Mouse (Mus musculus) embryo, embryonic 9.5 days (tissue): ENCODE results near the gene Ipo13.
A peak's percentile ranks its signal among the peaks of the same experiment; 100 is the strongest.

ENCODE experiments used
- DNase-seq: peaks from one replicate; pipeline ENCODE4 v3.0.0-alpha.2; 2017; ENCODE audit errors: extremely low spot score

The Ipo13 gene

DNA sequence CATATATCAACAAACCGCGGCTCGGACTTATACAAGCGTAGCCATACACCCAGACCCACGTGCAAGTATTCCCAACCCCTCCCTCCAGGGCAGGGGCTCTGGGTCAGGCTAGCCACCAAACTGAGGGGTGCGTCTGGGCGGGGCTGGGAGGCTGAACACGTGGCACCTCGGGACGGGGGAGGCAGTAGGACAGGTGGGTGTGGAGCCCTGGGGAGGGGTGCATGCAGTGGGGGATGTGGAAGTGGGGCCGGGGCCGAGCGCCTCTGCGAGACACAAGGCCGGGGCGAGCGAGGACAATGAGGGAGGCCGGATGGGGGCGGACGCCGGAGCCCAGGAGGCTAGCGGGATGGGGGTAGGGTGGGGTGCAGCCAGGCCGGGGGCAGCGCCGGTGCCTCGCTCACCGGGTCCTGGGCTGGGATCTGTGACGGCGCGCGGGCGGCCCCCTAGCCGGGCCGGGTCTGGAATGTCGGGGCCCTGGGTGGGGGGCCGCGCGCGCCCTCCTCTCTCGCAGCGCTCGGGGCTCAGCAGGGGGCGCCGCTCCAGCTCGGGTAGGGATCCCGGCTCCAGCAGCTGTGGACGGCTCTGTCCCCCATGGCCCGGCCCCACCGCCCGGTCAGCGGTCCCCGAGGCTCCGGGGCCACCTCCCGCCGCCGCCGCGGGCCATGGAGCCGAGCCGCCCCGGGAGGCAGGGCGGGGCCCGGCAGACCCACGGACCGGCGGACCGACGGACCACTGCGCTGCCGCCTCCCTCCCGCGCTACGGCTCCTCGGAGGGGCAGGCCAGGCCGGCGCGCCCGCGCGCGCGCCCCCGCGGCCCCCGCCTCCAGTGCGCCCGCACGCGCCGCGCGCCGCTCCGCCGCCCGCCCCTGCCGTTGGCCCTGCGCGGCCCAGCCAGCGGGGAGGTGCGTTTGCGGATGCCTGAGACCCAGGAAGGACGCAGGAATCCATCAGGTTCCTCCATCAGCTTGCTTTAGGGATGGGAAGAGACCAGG, 31.8 kb downstream of the Ipo13 start, which contains the start of gene B4galt2:
Gene B4galt2 (minus strand): TSS at position 787 of the 991 bp plus-strand sequence.
- peak; percentile 76 for DNase-seq

DNA sequence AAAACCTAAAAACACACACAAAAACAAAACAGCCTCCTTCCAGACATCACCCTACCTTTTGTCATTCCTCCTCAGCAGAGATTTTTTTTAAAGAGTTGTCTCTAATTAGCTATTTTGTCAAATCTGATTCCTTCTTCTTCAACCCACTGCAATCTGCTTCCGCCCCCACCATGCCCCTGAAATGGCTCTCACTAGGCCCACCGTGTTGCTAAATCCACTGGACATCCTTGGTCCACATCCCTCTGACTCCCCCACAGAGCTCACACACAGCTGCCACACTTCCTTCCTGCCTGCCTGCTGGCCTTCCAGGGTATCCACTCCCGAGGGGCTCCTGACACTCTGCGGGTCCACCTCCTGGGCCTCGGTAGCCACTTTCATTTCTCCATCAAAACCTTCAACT, 36.1 kb downstream of the Ipo13 start:
- no peak for DNase-seq

DNA sequence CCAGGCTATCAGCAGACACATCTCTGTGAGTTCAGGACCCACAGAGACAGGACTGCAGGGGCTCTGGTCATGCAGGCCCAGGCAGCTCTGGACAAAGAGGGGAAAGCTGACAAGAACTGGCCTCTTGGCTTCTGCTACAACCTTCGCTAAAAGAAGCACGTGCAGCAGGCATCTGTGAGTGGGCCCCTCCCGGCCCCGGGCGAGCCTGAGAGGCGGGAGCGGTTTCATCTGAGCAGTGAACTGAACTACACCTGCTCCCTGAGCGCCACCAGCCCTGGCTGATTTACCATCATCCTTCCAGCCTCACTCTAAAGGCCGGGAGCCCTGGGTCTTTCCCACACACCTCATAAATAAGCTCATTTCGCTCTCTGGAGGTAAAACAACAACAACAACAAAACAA, 36.5 kb downstream of the Ipo13 start:
- no peak for DNase-seq

DNA sequence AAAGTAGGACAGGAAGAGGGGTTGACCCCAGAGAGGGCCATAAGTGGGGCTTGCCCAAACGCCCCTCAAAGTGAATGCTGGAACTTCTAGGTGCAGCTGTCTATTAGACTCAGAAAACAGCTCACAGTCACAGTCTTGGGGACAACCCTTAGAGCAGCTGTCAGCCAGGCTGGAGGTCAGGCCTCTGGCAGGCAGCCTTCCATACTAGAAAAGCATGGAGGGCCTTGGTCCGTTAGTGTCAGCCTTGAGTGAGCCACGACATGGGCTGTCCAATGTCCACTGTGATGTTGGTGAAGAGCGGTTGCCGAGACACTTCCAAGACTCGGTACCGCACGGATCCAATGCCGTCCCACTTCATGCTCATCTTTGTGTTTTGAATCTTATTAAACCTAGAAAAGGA, 41.2 kb downstream of the Ipo13 start:
- DNase-seq: no peak

DNA sequence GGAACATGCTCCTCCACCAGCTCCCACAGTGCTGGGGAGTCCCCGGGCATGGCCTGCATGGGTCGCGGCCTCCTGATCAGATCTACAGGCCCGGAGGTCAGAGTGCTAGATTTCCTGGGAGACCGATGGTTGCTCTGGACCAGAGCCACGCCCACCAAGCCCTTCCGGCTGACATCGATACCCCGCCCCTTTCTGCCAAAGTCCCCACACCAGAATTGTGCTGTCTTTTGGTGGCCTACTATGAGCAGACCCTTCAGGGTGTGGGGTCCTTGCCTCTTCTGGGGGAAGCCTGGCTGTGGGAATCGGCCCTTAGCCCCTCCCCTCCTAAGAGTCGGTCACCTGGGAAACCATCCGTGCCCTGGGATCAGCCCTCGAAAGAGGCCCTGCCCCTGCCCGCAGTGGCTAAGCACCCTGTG, 42.3 kb downstream of the Ipo13 start, which contains the start of gene Ccdc24:
Gene Ccdc24 (minus strand): TSS at position 87 of the 416 bp plus-strand sequence.
- peak; percentile 54 for DNase-seq

DNA sequence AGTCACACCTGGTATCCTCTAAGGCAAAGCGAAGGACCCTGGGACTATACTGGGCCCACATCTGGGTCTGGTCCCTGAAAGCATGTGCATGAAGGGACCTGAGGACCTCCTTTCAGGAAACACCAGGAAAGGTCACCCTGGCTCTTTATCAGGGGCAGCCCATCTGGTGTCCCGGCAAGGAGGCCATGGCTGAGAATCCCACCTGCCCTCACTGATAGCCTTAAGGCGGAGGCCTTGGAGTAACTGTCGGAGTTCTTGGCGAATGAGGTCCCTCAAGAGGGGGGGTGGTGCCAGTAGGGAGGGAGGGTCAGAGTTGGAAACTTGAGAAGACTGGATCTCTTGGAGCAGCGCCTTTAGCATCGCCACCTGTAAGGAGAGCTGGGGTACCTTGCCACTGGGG, 43.0 kb downstream of the Ipo13 start:
- peak; percentile 11 for DNase-seq

DNA sequence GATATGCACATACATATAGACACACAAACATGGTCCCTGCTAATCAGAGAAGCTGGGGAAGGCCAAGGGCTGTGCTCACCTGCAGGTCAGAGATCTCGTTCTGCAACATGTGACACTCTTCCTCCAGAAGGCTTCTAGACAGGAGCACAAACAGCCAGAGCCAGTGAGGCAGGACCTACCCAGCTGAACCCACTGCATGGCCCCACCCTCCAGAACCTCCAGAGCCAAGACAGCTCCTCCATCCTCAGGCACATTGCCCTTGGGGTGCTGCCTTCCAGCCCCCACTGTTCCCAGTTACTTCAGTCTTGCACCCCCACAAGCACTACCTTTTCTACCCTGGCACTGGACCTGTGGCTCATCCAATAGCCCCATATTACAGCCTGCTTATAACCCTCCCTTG, 44.4 kb downstream of the Ipo13 start:
- no peak for DNase-seq

DNA sequence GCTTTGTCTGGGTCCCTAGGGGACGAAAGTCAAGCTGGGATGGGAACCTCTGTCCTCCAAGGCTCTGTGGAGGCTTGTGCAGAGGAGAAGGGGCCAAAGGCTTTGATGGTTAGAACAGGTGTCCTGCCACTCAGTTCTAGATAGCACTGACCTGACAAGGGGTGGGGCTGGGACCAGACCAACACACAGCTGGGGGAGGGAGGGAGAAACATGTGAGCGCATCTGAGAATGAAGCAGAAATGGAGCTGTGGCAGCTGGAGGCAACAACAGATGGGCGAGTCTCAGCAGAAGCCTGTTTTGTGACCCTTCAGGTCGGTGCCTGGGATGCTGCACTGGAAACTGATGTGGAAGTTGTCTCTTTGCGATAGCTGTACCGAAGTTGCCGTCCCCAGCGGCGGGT, 45.5 kb downstream of the Ipo13 start:
- DNase-seq: no peak

DNA sequence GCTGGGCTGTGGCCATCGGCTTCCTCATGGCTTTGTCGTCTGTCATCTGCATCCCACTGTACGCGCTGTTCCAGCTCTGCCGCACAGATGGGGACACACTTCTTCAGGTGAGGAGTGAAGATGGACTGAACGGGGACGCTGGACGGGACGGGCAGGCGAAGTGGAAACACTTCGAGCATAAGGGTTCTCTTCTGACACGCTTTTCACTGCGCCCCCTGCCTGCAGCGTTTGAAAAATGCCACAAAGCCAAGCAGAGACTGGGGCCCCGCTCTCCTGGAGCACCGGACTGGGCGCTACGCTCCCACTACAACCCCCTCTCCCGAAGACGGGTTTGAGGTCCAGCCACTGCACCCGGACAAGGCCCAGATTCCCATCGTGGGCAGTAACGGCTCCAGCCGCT, 47.0 kb downstream of the Ipo13 start:
- DNase-seq: peak; percentile 72

DNA sequence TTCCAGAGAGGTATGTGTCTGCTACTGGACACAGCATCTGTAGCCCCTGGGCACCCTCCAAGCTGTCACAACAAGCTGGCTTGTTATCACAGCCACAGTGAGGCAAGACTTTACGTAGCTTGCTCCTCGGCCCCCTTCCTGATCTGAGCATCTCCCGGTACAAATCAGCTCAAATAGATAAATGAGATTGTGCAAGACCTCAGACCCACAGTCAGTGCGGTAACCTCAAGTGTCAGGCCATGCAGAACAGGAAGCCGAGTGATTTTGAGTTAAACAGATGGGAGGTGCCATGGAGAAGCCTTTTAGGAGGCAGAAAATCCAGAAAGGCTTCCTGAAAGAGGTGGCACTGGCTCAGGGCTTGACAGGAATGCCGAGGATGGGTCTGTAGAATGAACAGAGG, 47.8 kb downstream of the Ipo13 start:
- no peak for DNase-seq

DNA sequence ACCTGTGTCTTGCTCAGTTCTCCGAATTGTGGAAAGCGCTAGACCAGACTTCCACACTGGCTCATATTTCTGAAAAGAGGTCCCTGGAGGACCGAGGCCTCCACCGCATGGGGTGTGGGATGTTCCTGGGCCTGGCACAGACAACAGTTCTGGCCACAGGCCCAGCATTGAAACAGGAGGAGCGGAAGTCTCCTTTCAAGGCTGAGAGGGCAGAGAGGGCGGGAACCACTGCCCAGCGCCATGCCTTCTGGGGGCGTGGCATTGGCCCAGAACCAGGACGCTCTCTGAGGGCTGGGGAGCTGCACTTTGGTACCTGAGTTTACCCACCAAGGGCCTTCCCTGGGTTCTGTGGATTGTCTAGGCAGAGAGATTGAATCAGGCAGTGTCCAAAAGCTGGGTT, 48.7 kb downstream of the Ipo13 start:
- no peak for DNase-seq

DNA sequence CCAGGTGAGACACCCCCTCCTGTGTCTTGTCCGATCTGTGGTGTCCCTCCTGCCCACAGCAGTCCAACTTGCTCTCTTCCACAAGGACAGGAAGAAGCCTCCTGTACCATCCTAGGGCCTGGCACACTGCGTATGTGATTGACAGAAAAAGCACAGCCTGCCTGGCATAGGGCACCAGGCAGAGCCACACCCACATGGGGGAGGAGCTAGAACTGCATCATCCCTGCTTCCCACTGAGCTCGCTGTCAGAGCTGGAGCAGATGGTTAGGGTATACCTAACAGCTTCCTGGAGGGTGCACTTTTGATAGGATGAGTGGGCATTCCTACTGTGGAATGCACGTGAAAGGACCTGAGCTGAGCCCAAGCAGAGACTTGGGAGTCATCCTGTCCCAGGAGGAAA, 52.0 kb downstream of the Ipo13 start:
- no peak for DNase-seq

DNA sequence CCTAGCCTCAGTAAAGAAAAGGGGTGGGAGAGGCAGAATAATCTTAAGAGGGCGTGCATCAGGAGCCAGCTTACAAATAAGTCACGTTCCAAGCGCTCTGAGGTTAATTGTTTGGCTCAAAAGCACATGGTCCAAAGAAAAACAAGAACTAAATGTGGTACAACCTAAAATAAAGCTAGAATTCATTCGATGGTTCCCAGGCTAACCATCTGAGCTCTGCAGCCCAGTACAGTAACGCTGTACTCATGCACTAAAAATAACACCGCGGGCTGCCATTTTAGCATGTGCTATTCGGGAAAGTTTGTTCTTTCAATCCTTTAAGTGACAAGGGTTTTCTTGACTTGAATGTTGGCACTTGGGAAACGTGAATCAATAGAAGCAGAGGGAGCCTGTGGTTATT, 54.2 kb downstream of the Ipo13 start:
- DNase-seq: no peak

DNA sequence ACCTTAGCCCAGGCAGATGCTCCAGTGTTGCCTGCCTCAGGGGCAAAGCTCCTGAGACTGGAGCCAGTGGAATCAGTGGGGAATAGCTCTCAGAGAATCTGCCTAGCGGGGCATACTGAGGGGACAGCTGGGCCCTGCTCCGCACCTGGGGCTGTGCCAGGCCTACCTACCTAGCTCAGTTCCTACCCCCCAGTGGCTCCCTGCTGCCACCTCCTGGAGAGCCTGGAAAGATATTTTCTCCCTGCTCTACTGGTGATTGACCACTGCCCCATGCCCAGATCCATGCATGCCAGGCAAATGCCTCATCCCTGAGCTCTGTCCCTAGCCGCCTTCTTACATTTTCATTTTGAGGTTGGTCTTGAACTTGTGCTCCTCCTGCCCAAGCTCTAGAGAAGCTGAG, 56.0 kb downstream of the Ipo13 start:
- DNase-seq: no peak

DNA sequence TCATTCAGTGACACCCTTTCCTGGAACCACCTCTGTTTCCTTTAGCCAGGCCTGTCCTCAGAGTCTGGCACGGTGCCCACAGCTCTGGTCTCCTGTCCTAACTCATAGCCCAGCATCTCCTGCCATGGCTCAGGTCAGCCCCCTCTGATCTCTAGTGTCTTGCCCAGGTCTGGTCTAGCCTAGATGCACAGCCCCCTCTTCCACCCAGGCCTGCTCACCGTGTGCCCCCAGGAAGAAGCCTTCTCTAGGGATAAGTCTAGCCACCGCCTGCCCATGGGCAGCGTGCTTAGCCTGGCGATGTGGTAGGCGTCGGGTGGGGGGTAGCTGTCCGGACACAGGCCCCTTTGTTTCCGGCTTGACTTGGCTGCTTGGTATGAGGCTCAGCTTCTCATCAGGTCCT, 59.7 kb downstream of the Ipo13 start:
- DNase-seq: no peak

DNA sequence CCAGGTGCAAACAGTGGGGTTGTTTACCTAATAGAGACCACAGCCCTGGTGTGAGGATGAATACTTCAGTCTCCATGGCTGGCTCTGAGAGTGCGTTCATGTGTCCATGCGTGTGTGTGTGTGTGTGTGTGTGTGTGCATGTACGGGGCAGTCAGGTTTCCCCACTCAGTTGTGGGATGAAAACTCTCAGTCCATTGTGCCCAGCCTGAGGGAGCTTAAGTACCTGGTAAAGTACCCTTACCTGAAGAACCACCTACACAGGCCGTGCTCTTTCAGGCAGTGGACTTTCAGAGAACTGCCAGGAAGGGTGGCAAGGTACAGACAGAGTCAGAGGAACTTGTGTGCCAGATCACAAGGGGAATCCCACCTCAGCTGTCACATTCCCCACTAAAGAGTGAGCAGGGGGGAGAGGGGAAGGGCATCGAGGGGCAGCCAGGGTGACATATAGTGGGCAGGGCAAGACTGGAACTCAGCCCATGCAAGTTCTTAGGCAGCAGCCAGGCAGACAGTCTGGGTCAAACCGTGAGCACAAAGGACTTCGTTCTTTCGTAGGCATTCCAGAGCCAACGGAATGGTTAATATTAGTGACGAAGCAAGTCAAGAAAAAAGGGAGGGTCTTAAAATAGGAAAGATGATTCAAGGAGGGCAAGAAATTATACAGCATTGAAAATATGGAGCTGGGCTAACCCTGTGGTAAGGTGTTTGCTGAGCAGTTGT, 62.5 kb downstream of the Ipo13 start:
- no peak for DNase-seq

DNA sequence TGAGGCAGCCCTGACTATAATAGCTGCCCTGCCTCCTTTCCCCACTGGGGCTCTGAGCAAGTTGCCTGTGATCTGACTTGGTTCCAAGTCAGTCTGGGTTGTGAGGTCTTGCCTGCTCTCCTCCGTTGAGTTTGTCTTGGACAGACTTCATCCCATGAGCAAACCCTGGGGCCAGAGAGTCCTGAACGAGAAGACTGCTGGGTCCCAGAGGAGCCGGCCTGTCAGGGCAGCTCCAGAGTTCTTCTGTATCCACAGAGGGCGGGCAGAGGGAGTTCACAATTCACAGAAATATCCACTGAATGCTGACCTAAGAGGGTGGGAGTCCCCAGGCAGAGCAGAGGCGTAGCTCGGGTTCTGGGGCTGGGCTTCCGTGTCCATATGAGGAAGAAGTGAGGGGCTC, 63.9 kb downstream of the Ipo13 start:
- no peak for DNase-seq

DNA sequence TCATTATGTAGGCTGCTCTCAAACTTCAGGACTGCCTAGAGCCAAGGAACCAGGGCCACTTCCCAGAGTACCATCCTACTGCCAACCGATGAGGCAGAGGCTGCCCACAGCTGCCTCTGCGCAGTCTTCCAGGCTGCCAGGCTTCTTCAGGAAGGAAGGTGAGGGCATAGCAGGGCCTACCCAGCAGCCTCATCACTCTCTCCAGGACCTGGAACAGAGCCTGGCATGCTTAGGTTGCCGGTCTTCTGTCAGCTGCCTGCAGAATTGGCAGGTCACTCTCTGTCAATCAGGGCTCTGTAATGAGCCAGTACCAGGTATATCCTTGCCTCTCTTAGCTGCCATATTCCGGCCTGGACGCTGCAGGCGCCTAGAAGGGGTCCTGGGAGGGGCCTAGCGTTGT, 64.6 kb downstream of the Ipo13 start:
- DNase-seq: no peak

DNA sequence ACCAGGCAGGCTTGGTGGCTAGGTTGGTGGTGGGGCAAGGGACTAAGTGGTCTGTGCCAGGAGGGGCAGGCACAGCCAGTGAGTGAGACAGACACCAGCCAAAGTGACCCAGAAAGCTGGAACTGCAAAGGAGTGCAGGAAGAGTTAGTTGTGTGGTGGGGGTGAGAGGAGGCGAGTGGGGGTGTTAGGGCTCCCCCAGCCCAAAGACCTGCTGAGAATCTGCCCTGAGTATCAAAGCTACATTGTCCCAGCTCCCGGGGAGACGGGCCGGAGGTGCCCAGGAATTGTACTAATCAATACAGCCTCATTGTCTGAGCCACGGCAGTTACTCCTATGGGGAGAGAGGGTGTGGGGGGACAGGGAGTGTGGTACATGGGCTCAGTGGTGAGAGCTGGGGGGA, 65.3 kb downstream of the Ipo13 start:
- DNase-seq: no peak

DNA sequence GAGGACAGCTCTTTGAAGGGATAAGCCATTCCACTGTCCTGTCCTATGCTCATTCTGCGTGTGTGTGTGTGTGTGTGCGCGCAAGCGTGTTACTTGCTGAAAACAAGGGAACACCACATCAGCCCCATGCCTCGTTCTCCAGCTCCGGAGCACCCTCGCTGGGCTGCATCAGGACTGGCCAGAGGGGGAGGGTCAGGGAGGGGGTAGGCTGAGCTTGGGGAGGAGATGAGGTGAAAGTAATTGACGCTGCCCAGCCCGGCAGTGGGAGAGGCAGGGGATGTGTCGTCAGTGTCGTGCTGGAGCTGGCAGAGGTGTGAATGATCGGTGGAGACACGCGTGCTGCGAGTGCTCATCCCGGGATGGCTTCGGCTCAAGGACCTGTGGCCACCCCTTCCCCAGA, 65.7 kb downstream of the Ipo13 start:
- DNase-seq: no peak

DNA sequence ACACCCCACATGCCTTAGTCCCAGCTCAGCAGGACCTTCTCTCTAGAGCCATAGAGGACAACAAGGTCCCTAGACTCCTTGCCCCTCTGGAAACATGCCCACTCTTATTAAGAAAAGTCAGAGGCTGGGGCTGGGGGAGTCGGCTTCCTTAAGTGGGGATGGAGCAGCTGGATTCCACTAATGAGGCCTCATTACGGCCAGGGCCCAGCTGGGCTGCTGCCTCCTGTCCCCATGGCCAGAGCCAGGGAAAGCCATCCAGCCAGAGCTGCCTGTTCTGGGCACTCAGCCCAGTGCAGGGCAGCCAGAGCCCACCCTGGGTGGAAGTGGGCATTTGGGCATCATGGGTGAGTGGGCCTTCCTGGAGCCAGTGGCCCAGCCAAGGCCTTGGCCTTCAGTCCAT, 67.8 kb downstream of the Ipo13 start:
- DNase-seq: no peak

DNA sequence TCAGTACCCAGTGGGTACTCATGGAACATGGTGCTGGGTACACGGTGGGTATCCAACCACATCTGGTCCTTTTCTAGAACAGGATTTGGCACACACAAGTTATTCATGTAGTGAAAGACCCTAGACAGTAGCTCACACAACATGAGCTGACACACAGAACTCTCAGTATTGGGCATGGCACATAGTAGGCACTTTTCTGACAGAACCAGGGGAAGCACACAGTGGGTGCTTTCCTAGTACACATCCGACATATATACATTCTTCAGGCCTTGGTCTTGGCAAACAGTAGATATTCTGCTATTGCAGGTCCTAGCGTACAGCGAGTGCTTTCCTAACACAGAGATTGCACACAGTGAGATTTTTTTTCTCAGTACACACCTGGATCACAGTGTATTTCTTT, 68.5 kb downstream of the Ipo13 start:
- no peak for DNase-seq

DNA sequence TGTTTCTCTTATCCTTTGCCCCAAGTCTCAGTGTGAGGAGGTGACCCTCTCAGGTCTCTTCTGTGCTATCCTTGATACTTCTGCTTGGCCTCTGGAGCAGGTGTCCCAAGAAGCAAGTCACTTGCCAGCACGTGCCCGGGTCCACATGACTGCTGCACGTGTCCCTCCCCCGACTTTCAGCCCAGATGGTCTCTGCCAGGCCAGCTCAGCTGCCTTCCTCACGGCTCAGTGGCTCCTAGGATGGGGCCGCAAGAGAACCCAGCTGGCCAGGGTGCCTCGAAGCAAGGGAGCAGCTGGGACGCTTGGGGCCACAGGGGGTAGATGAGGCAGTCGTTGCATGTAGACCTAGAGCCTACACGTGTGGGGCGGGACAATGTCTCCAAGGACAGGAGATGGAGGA, 69.5 kb downstream of the Ipo13 start:
- DNase-seq: no peak
